19 mouse cellular contexts compared by ENCODE assay signal in the genomic region with DNA sequence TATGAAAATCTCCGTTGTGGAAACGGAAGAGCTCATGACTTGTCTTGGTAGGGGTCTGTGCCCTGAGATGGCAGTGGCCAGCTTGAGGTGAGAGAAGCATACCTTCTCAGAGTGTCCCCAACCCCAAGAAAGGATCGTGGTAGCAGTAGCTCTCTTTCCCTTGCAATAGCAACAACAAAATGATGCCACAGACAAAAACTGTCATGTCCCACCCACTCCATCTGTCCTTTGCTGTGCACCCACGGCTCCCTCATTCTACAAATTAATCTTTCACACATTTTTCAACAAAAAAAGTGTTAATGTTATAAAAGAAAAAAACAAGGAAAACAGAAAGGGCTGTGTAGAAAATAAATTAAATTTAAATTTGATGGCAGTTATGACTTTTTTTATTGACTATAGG.
"Had no signal": no experiment of that assay in that cellular context is flagged by ENCODE, and none has a peak within 500 bp of the region (broad histone marks: within the 10 kb centered on the region; RNA-seq: fewer than 3 reads in every experiment).

No protein-coding gene starts in this region.

- H3K4me1 ChIP-seq: kidney, embryonic 15.5 days; liver, embryonic 13.5 days; midbrain, embryonic 12.5 days; midbrain, embryonic 15.5 days; neural tube, embryonic 12.5 days had no signal

- H3K36me3 ChIP-seq: kidney, embryonic 15.5 days; liver, embryonic 13.5 days; midbrain, embryonic 12.5 days; midbrain, embryonic 15.5 days; neural tube, embryonic 12.5 days; neural tube, embryonic 15.5 days had no signal

- H3K9ac ChIP-seq: kidney, embryonic 15.5 days; liver, embryonic 13.5 days; midbrain, embryonic 12.5 days; midbrain, embryonic 15.5 days; neural tube, embryonic 12.5 days; neural tube, embryonic 15.5 days had no signal

- H3K4me2 ChIP-seq: kidney, embryonic 15.5 days; liver, embryonic 13.5 days; midbrain, embryonic 12.5 days; midbrain, embryonic 15.5 days; neural tube, embryonic 12.5 days had no signal

- DNase-seq: kidney, adult 8-10 months; kidney, postnatal 10 days; kidney, postnatal 36 days; liver, embryonic 13.5 days; lung, adult 2 months; lung, postnatal 14 days; right cerebral cortex, adult 18-20 months; right cerebral cortex, postnatal 14 days; right cerebral cortex, postnatal 4 days; thymus, adult 2 months; thymus, postnatal 14 days; thymus, postnatal 4 days had no signal

- H3K9me3 ChIP-seq: kidney, embryonic 15.5 days; liver, embryonic 13.5 days; midbrain, embryonic 12.5 days; midbrain, embryonic 15.5 days; neural tube, embryonic 12.5 days; neural tube, embryonic 15.5 days had no signal

- H3K27me3 ChIP-seq: kidney, embryonic 15.5 days; liver, embryonic 13.5 days; midbrain, embryonic 12.5 days; midbrain, embryonic 15.5 days; neural tube, embryonic 12.5 days; neural tube, embryonic 15.5 days had no signal

- H3K4me3 ChIP-seq: kidney, embryonic 15.5 days; liver, embryonic 13.5 days; midbrain, embryonic 12.5 days; midbrain, embryonic 15.5 days; neural tube, embryonic 12.5 days; neural tube, embryonic 15.5 days had no signal

- H3K27ac ChIP-seq: kidney, embryonic 15.5 days; liver, embryonic 13.5 days; macrophage; midbrain, embryonic 12.5 days; midbrain, embryonic 15.5 days; neural tube, embryonic 12.5 days; neural tube, embryonic 15.5 days; stomach, postnatal 0 days had no signal

- ATAC-seq: midbrain, embryonic 15.5 days had no signal
